Mouse (Mus musculus) megakaryocyte, embryonic 14.5 days (primary cell): ENCODE data around the gene Gucy2d. TPM values are rescaled to one million over a fixed set of nuclear protein-coding genes. Genes with fewer than 3 reads are reported as not detected.

Experiments
- H3K27me3 ChIP-seq: replicated peaks from 2 replicates; pipeline ENCODE3; 2012; ENCODE audit warnings: inconsistent platforms
- H3K36me3 ChIP-seq: replicated peaks from 2 replicates; pipeline ENCODE3; 2012; ENCODE audit warnings: low read length, inconsistent platforms, mixed read lengths
- H3K4me1 ChIP-seq: 2 replicates; pipeline ENCODE4 v1.6.1; 2012; ENCODE audit warnings: inconsistent platforms
- H3K4me3 ChIP-seq: replicated peaks from 2 replicates; pipeline ENCODE3; 2012; ENCODE audit warnings: moderate library complexity, mild to moderate bottlenecking, inconsistent platforms
- H3K9me3 ChIP-seq: 2 replicates; pipeline ENCODE4 v1.6.1; 2012; ENCODE audit warnings: inconsistent platforms
- FLI1 ChIP-seq: IDR thresholded peaks from 2 replicates; pipeline ENCODE4 v1.6.1; 2012; ENCODE audit warnings: low read length, inconsistent platforms, mixed read lengths
- GATA1 ChIP-seq: IDR thresholded peaks from 3 replicates; pipeline ENCODE4 v1.6.1; 2012; ENCODE audit warnings: mixed read lengths, low read length, inconsistent platforms, borderline replicate concordance
- polyA plus RNA-seq: library from polyadenylated mRNA; stranded (reverse); fragments of >175 nt; gene quantifications from 2 replicates; pipeline ENCODE4 v1.2.3, GENCODE M21; 2012; ENCODE audit warnings: low replicate concordance; ENCODE audit not compliant: insufficient read depth

Gucy2d gene
- polyA plus RNA-seq, 1 experiment: not detected

DNA sequence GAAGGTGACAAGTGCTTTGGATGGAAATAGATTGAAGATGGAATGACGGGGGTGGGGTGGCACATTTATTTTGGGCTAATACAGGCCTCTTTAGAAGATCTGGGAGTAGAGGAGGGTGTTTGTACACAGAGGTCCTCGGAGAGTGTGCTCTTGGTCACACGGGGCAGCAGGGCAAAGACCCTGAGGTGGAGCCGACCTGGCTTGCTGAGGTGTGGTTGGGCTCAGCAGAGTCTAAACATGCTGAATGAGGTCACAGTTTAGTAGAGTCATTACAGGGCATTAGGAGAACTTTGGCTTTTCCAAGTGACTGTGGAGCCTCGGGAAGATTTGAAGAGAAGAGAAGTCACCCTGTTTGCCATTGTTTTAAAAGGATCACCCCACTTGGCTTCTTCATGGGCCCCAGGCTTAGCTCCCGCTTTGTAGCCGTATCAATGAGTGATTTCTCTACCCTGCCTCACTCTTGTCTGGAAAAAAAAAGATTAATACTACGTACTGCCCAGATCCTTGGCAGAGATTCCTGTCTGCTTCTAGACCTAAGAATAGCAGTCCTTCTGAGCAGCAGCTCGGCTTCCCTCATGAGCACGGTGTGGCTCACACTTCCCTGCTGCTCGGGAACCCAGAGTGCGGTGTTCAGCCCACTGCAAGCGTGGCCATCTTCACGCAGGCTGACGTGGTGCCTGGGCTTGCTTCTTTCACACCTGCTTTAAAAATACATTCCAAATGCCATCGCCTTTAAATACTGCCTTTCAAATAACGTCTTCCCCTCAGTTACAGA lies 22.0 kb upstream of the Gucy2d start:
- H3K4me3 ChIP-seq: no peak overlapping the region
- TF ChIP-seq FLI1 (no peak), GATA1 (no peak)
- H3K9me3 ChIP-seq: peaks cover 2% of the 10 kb centered on the region; the same call in 1 of the 2 replicates
- peaks cover 18% of the 10 kb centered on the region for H3K4me1 ChIP-seq
- peaks cover 33% of the 10 kb centered on the region for H3K27me3 ChIP-seq
- H3K36me3 ChIP-seq: no peaks in the 10 kb centered on the region

DNA sequence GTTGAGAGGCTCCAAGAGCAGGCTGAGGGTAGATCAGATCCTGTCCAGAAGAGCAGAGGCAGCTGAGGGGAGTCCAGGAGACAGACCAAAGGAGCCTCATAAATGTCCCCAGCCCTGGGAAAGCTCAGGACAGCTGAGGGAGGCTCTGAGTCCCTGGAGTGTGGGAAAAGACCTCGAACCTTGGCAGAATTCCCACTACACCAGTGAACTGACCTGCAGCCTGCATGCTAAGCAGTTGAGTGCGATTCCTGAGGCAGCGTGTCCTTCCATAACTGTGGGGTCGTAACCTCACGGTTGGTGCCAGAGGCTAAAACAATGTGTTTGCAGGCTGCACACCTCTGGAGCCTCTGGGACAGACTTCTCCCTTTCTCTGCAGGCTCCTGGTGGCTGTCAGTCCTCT lies 20.9 kb upstream of the Gucy2d start:
- Histone ChIP-seq H3K4me3 (no peak overlapping the region), H3K4me1 (peaks cover 18% of the 10 kb centered on the region), H3K36me3 (no peaks in the 10 kb centered on the region), H3K9me3 (peaks cover 2% of the 10 kb centered on the region; the same call in 1 of the 2 replicates), H3K27me3 (peaks cover 26% of the 10 kb centered on the region)
- TF ChIP-seq GATA1 (no peak), FLI1 (no peak)

DNA sequence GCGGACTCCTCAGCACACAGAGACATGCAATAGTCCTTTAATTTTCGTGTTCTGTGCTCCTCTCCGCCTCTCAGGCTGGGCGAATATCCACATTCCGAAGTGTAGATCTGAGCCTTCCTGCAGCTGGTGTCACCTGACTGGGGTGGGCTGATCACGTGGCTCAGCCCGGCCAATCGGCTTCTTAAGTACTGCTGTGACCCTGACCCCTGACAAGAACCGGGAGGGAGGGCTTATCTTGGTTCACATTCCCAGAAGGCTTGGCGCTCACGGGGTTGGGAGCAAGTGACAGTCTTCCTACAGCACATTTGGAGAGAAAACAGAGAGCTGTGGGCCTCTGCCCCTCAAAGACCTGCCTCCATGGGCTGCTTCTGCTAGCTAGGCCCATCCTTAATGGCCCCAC lies 16.7 kb upstream of the Gucy2d start:
- H3K4me3 ChIP-seq: no peak overlapping the region
- H3K4me1 ChIP-seq: no peaks in the 10 kb centered on the region; the same call in 1 of the 2 replicates
- no peak for TF ChIP-seq GATA1
- TF ChIP-seq FLI1: no peak
- peaks cover 36% of the 10 kb centered on the region for H3K27me3 ChIP-seq
- peaks cover 2% of the 10 kb centered on the region; the same call in 1 of the 2 replicates for H3K9me3 ChIP-seq
- H3K36me3 ChIP-seq: no peaks in the 10 kb centered on the region

DNA sequence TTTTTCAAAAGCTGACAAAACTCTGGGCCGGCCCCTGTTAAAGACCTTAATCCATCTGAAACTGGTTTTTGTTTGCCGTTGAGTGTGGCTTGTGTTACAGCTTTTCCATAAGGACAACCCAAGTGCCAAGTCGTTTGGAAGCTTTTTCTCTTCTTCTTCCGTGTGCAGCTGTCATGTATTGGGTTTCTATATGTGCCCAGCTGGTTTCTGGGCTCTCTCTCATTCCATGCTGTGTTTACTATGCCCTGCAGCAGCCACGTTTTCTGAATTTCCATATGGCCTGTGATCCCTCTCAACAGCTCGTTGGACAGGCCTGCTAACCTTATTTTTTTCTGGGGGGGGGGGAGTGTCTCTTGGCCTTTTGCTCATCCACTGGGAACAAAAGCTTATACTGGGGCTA lies 15.8 kb upstream of the Gucy2d start:
- H3K36me3 ChIP-seq: no peaks in the 10 kb centered on the region
- H3K9me3 ChIP-seq: peaks cover 2% of the 10 kb centered on the region; the same call in 1 of the 2 replicates
- H3K27me3 ChIP-seq: peaks cover 41% of the 10 kb centered on the region
- no peaks in the 10 kb centered on the region; the same call in 1 of the 2 replicates for H3K4me1 ChIP-seq
- H3K4me3 ChIP-seq: no peak overlapping the region
- no peak for TF ChIP-seq FLI1
- no peak for TF ChIP-seq GATA1

DNA sequence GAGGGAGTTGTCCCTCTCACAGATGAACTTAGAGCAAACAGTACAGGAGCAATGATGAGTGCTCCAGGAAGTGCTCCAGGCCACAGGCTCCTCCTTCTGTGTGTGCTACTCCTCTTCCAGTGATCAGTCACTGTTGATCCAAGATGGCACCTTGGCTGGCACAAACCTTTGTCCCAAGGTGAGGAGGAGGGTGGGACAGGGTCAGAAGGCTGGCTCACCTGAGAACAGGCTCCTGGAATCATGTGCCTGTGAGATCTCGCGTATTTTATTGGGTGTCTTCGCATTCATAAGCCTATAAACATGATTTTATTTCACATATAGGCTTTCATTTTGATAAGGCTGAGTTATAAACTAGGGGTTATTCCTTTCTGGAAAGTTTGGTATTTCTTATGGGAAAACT lies 14.7 kb upstream of the Gucy2d start:
- Histone ChIP-seq H3K4me3 (no peak overlapping the region), H3K27me3 (peaks cover 42% of the 10 kb centered on the region), H3K9me3 (peaks cover 2% of the 10 kb centered on the region; the same call in 1 of the 2 replicates), H3K36me3 (no peaks in the 10 kb centered on the region), H3K4me1 (no peaks in the 10 kb centered on the region; the same call in 1 of the 2 replicates)
- no peak for TF ChIP-seq GATA1
- TF ChIP-seq FLI1: no peak

DNA sequence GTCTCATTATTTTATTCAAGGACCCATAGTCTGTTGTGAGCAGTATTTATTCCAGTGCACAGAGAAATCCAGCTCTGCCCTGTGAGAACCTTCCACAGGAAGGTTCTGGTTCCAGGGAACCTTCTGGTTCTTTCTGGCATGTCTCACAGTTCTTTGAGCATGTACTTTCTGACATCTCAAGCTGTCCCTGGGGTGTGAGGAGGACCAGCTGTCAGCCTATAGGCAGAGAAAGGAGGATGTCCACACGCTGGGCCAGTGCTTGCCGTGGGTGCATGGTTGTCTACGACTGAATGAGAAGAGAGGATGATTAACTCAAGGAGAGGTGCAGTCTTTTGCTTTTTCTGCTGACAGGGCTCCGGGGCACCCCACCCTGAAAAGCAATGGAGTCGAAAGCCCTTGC lies 13.6 kb upstream of the Gucy2d start:
- Histone ChIP-seq H3K27me3 (peaks cover 39% of the 10 kb centered on the region), H3K4me1 (no peaks in the 10 kb centered on the region; the same call in 1 of the 2 replicates), H3K4me3 (no peak overlapping the region), H3K9me3 (peaks cover 2% of the 10 kb centered on the region; the same call in 1 of the 2 replicates), H3K36me3 (no peaks in the 10 kb centered on the region)
- TF ChIP-seq FLI1 (no peak), GATA1 (no peak)

DNA sequence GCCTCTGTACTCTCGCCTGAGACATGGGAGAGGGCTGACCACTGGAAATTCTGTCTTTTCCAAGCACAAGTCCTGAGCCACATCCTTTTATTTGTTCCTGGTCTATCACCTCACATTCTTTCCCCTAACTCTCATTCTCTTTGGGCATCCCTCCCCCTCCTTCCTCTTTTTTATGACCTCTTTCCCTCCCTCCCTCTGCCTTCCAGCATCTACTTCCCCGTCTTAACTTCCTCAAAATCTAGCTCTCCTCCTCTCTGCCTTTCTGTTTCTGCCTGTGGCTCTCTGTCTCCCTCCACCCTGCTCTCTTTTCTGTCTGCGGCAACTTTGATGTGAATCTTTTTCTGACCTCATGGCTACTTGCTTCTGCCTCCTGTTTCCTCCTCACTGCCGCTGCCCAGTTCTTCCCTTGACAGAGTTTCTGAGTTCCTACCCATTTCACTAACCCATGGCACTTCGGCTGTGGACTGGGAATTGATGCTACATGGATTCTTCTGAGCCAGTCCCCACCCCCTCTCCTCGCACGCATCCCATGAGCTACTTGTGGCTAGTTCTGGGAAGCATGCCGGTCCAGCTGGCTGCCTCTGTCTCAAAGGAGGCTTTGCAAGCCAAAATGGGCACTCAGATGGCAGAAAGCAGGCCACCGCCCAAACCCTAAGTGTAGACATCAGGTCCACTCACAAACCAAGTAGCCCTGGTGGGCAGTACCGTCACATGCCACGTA lies 12.9 kb upstream of the Gucy2d start:
- TF ChIP-seq FLI1 (no peak), GATA1 (no peak)
- no peak overlapping the region for H3K4me3 ChIP-seq
- H3K27me3 ChIP-seq: peaks cover 38% of the 10 kb centered on the region
- H3K9me3 ChIP-seq: peaks cover 2% of the 10 kb centered on the region; the same call in 1 of the 2 replicates
- no peaks in the 10 kb centered on the region; the same call in 1 of the 2 replicates for H3K4me1 ChIP-seq
- no peaks in the 10 kb centered on the region for H3K36me3 ChIP-seq

DNA sequence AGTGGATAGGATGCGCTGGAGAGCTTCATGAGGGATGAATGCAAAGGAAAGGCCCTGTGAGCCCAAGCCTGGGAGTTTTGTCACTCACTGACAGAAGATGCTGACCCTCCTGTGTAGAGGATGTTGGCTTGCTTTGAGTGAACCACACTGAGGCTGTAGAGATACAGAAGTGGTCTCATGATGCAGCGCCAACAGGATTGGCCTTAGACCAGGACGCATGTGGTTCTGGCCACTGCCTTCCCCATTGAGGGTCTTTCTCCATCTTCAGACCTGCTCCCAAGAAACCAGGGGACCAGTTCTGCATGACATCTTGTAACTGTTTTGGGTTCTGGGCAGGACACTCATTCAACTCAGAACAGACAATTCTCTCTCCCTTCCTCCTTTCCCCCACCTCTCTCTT lies 10.6 kb upstream of the Gucy2d start:
- no peak for TF ChIP-seq FLI1
- no peak for TF ChIP-seq GATA1
- Histone ChIP-seq H3K4me1 (no peaks in the 10 kb centered on the region; the same call in 1 of the 2 replicates), H3K4me3 (no peak overlapping the region), H3K36me3 (no peaks in the 10 kb centered on the region), H3K27me3 (peaks cover 50% of the 10 kb centered on the region), H3K9me3 (no peaks in the 10 kb centered on the region)

DNA sequence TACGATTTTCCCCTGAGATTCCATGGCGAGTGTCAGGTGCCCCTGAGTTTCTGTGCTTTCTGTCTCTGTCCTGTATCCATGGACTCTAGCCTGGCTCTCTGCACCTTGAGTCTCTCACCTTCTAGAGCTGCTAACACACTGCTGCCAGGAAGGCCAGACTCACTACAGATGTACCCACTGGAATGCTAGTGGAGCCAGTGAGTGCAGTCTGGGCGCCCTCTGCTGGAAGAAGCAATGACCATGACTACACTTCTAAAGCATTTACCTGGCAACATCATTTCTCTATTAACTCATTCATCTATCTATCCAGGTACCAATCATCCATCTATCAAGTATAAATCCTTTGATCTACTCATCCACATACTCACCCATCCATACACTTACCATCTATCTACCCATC lies 9.4 kb upstream of the Gucy2d start:
- TF ChIP-seq FLI1 (no peak), GATA1 (no peak)
- H3K9me3 ChIP-seq: no peaks in the 10 kb centered on the region
- no peaks in the 10 kb centered on the region; the same call in 1 of the 2 replicates for H3K4me1 ChIP-seq
- H3K27me3 ChIP-seq: peaks cover 57% of the 10 kb centered on the region
- no peaks in the 10 kb centered on the region for H3K36me3 ChIP-seq
- H3K4me3 ChIP-seq: no peak overlapping the region

DNA sequence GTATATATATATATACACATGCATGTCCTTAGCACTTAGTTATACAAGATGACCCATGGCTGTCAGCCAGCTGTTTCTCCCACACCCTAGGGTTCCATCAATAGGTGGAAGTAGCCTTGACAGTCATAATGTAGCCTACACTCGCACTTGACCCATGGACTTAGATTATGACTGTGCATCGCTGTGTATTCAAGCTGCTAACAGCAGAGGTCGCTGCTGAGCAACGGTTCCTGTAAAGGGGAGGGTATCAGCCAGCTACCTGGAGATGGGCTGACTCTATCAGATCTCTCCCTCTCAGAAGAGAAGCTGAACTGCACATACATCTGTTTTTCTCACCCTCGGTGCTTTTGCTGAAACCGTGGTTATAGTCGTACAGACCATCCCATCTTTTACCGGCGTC lies 2.6 kb upstream of the Gucy2d start:
- TF ChIP-seq FLI1: no peak
- TF ChIP-seq GATA1: no peak
- peaks cover 7% of the 10 kb centered on the region for H3K4me1 ChIP-seq
- H3K4me3 ChIP-seq: no peak overlapping the region
- H3K9me3 ChIP-seq: no peaks in the 10 kb centered on the region
- no peaks in the 10 kb centered on the region for H3K36me3 ChIP-seq
- H3K27me3 ChIP-seq: peaks cover 48% of the 10 kb centered on the region
